Mouse (Mus musculus): ENCODE data around the gene Peli1.
A peak's percentile ranks its signal among the peaks of the same experiment; 100 is the strongest.

Peli1 gene

GRCm38 (mm10) chr11:21091067-21091427 lies at the start of gene Peli1:
Peli1 (plus strand) TSS chr11:21091291.
- peak; percentile 96 for DNase-seq (ENCODE audit: low read depth, low spot score)

GRCm38 (mm10) chr11:21042590-21042989 lies 48.5 kb upstream of the Peli1 start:
- no peak for DNase-seq (ENCODE audit: low read depth, low spot score)

- no peak for DNase-seq (ENCODE audit: low read depth, low spot score)
Observed at GRCm38 (mm10) chr11:21046188-21046587, 44.9 kb upstream of the Peli1 start.

- DNase-seq (ENCODE audit: low read depth, low spot score) = no peak
Observed at GRCm38 (mm10) chr11:21047921-21048320, 43.2 kb upstream of the Peli1 start.

- no peak for DNase-seq (ENCODE audit: low read depth, low spot score)
Observed at GRCm38 (mm10) chr11:21051716-21052115, 39.4 kb upstream of the Peli1 start.

- no peak for DNase-seq (ENCODE audit: low read depth, low spot score)
Observed at GRCm38 (mm10) chr11:21054587-21054986, 36.5 kb upstream of the Peli1 start.

- DNase-seq (ENCODE audit: low read depth, low spot score) = no peak
Observed at GRCm38 (mm10) chr11:21056109-21056850, 34.8 kb upstream of the Peli1 start.

- DNase-seq (ENCODE audit: low read depth, low spot score) = no peak
Observed at GRCm38 (mm10) chr11:21057511-21058414, 33.3 kb upstream of the Peli1 start.

GRCm38 (mm10) chr11:21058415-21058781 lies 32.7 kb upstream of the Peli1 start:
- DNase-seq (ENCODE audit: low read depth, low spot score) = no peak

GRCm38 (mm10) chr11:21060386-21061074 lies 30.6 kb upstream of the Peli1 start:
- DNase-seq (ENCODE audit: low read depth, low spot score) = no peak

- DNase-seq (ENCODE audit: low read depth, low spot score) = no peak
Observed at GRCm38 (mm10) chr11:21061075-21061403, 30.1 kb upstream of the Peli1 start.

- no peak for DNase-seq (ENCODE audit: low read depth, low spot score)
Observed at GRCm38 (mm10) chr11:21061431-21061830, 29.7 kb upstream of the Peli1 start.

- DNase-seq (ENCODE audit: low read depth, low spot score) = no peak
Observed at GRCm38 (mm10) chr11:21062071-21062470, 29.0 kb upstream of the Peli1 start.

- no peak for DNase-seq (ENCODE audit: low read depth, low spot score)
Observed at GRCm38 (mm10) chr11:21063271-21063670, 27.8 kb upstream of the Peli1 start.

GRCm38 (mm10) chr11:21079400-21079799 lies 11.7 kb upstream of the Peli1 start:
- DNase-seq (ENCODE audit: low read depth, low spot score) = no peak

- no peak for DNase-seq (ENCODE audit: low read depth, low spot score)
Observed at GRCm38 (mm10) chr11:21079851-21080362, 11.2 kb upstream of the Peli1 start.

GRCm38 (mm10) chr11:21081169-21081568 lies 9.9 kb upstream of the Peli1 start:
- no peak for DNase-seq (ENCODE audit: low read depth, low spot score)

- no peak for DNase-seq (ENCODE audit: low read depth, low spot score)
Observed at GRCm38 (mm10) chr11:21082711-21083110, 8.4 kb upstream of the Peli1 start.

GRCm38 (mm10) chr11:21088356-21088755 lies 2.7 kb upstream of the Peli1 start:
- no peak for DNase-seq (ENCODE audit: low read depth, low spot score)

- no peak for DNase-seq (ENCODE audit: low read depth, low spot score)
Observed at GRCm38 (mm10) chr11:21089571-21089970, 1.5 kb upstream of the Peli1 start.

GRCm38 (mm10) chr11:21091428-21092405 lies 626 bp downstream of the Peli1 start:
- peak; percentile 45 for DNase-seq (ENCODE audit: low read depth, low spot score)

All from R1 (cell line).